Mouse (Mus musculus) megakaryocyte, embryonic 14.5 days (primary cell): ENCODE measurements around the gene A430078G23Rik. TPM values are rescaled to one million over a fixed set of nuclear protein-coding genes. Genes with fewer than 3 reads are reported as not detected.

ENCODE experiments used
- H3K27me3 ChIP-seq: replicated peaks from 2 replicates; pipeline ENCODE3; 2012; ENCODE audit warnings: inconsistent platforms
- H3K36me3 ChIP-seq: replicated peaks from 2 replicates; pipeline ENCODE3; 2012; ENCODE audit warnings: low read length, inconsistent platforms, mixed read lengths
- H3K4me1 ChIP-seq: 2 replicates; pipeline ENCODE4 v1.6.1; 2012; ENCODE audit warnings: inconsistent platforms
- H3K4me3 ChIP-seq: replicated peaks from 2 replicates; pipeline ENCODE3; 2012; ENCODE audit warnings: moderate library complexity, mild to moderate bottlenecking, inconsistent platforms
- H3K9me3 ChIP-seq: 2 replicates; pipeline ENCODE4 v1.6.1; 2012; ENCODE audit warnings: inconsistent platforms
- FLI1 ChIP-seq: IDR thresholded peaks from 2 replicates; pipeline ENCODE4 v1.6.1; 2012; ENCODE audit warnings: low read length, inconsistent platforms, mixed read lengths
- GATA1 ChIP-seq: IDR thresholded peaks from 3 replicates; pipeline ENCODE4 v1.6.1; 2012; ENCODE audit warnings: mixed read lengths, low read length, inconsistent platforms, borderline replicate concordance
- polyA plus RNA-seq: library from polyadenylated mRNA; stranded (reverse); fragments of >175 nt; gene quantifications from 2 replicates; pipeline ENCODE4 v1.2.3, GENCODE M21; 2012; ENCODE audit warnings: low replicate concordance; ENCODE audit not compliant: insufficient read depth

A430078G23Rik gene
- polyA plus RNA-seq, 1 experiment, result 1.3 TPM

- no peaks in the 10 kb centered on the region for H3K9me3 ChIP-seq
- TF ChIP-seq GATA1, result no peak
- no peak for TF ChIP-seq FLI1
- no peaks in the 10 kb centered on the region for H3K27me3 ChIP-seq
- no peak overlapping the region for H3K4me3 ChIP-seq
- peaks cover 33% of the 10 kb centered on the region for H3K4me1 ChIP-seq
- peaks cover 70% of the 10 kb centered on the region for H3K36me3 ChIP-seq
Measured at GRCm38 (mm10) chr8:3400509-3400908, 47.3 kb downstream of the A430078G23Rik start.

DNA sequence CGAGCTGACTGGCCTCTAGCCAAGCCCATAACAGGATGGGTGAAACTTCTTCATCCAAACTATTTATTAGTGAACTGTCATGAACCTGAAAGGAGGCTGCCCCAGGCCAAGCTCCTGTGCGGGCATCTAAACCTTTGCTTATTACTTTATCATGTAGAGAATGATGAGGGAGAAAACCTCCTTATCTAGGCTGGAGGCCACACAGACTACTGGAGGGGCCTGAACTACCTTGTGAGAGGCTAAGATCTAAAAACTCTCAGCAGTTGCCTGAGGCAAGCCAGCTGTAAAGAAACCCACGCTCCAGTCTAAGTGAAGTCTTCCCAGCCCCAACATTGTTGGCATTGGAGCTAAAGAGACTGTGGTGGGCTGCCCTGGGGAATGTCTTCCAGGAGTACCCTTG is 54.2 kb downstream of the A430078G23Rik start:
- no peak for TF ChIP-seq FLI1
- no peak for TF ChIP-seq GATA1
- peaks cover 58% of the 10 kb centered on the region for H3K36me3 ChIP-seq
- H3K9me3 ChIP-seq, result no peaks in the 10 kb centered on the region
- H3K4me3 ChIP-seq, result no peak overlapping the region
- peaks cover 40% of the 10 kb centered on the region for H3K4me1 ChIP-seq
- no peaks in the 10 kb centered on the region for H3K27me3 ChIP-seq

DNA sequence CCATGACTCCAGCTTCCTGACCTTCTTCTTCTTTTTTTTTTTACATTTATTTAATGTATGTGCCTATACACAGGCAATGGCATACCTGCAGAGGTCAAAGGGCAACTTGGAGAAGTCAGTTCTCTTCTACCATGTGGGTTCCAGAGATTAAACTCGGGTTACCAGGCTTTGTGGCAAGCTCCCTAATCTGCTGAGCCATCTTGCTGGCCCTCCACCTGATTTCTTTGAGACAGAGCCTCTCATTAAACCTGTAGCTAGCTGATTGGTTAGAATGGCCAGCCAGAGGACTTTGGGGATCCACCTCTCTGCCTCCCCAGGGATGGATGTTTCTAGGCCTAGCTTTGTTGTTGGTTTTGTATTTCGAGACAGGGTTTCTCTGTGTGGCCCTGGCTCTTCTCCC is 57.9 kb downstream of the A430078G23Rik start:
- Histone ChIP-seq H3K36me3 (peaks cover 61% of the 10 kb centered on the region), H3K4me1 (peaks cover 72% of the 10 kb centered on the region), H3K9me3 (no peaks in the 10 kb centered on the region), H3K27me3 (no peaks in the 10 kb centered on the region), H3K4me3 (no peak overlapping the region)
- TF ChIP-seq FLI1 (no peak), GATA1 (no peak)

GRCm38 (mm10) chr8:3411901-3412301 is 58.7 kb downstream of the A430078G23Rik start:
- TF ChIP-seq FLI1, result no peak
- TF ChIP-seq GATA1, result no peak
- H3K4me3 ChIP-seq, result no peak overlapping the region
- H3K36me3 ChIP-seq, result peaks cover 60% of the 10 kb centered on the region
- H3K4me1 ChIP-seq, result peaks cover 74% of the 10 kb centered on the region
- no peaks in the 10 kb centered on the region for H3K27me3 ChIP-seq
- no peaks in the 10 kb centered on the region for H3K9me3 ChIP-seq

DNA sequence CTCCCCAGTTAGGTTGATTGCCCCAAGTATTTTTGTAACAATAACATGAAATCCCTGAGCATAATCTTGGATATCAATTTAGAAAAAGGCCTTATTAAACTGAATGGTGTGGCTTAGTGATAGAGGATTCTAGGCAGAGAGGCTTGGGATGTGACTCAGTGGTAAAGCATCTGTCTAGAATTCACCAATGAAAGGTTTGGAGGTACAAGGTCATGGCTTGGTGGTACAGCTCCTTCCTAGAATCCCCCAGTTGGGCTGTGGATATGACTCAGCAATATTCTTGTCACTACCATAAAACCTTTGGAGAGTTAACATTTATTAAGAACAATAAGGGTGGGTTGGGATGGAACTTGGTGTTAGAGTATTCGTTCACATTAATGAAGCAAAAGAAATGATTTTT is 59.6 kb downstream of the A430078G23Rik start:
- peaks cover 52% of the 10 kb centered on the region for H3K36me3 ChIP-seq
- no peaks in the 10 kb centered on the region for H3K27me3 ChIP-seq
- no peaks in the 10 kb centered on the region for H3K9me3 ChIP-seq
- TF ChIP-seq FLI1, result no peak
- no peak overlapping the region for H3K4me3 ChIP-seq
- peaks cover 74% of the 10 kb centered on the region for H3K4me1 ChIP-seq

- Histone ChIP-seq H3K4me3 (no peak overlapping the region), H3K36me3 (peaks cover 52% of the 10 kb centered on the region), H3K4me1 (peaks cover 82% of the 10 kb centered on the region), H3K27me3 (no peaks in the 10 kb centered on the region), H3K9me3 (no peaks in the 10 kb centered on the region)
- no peak for TF ChIP-seq FLI1
- TF ChIP-seq GATA1, result no peak
Measured at GRCm38 (mm10) chr8:3414639-3415190, 61.5 kb downstream of the A430078G23Rik start.

DNA sequence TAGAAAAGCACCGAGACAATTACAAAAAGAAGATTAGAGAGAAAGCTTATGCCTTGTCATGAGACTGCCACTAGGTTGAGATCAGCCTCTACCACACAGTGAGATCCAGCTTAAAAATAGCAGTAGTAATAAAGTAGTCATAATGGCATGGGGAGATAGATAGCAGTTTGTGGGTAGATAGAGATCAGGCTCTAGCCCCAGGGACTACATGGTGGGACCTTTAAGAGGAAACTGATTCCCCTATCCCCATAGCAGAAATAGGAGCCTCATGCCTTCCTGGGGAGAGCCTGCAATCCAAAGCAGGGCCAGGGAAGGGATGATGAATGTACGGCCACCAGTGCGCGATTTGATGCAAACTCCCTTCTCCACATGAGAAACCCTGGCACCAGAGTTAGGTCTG is 62.0 kb downstream of the A430078G23Rik start:
- H3K4me3 ChIP-seq, result no peak overlapping the region
- TF ChIP-seq GATA1, result no peak
- no peak for TF ChIP-seq FLI1
- H3K36me3 ChIP-seq, result peaks cover 57% of the 10 kb centered on the region
- H3K9me3 ChIP-seq, result no peaks in the 10 kb centered on the region
- H3K27me3 ChIP-seq, result no peaks in the 10 kb centered on the region
- peaks cover 82% of the 10 kb centered on the region for H3K4me1 ChIP-seq

- no peak for TF ChIP-seq FLI1
- TF ChIP-seq GATA1, result no peak; the same call in 2 of the 3 replicates
- no peaks in the 10 kb centered on the region for H3K9me3 ChIP-seq
- no peak overlapping the region for H3K4me3 ChIP-seq
- H3K36me3 ChIP-seq, result peaks cover 59% of the 10 kb centered on the region
- H3K27me3 ChIP-seq, result no peaks in the 10 kb centered on the region
- peaks cover 82% of the 10 kb centered on the region for H3K4me1 ChIP-seq
Measured at GRCm38 (mm10) chr8:3415661-3416060, 62.4 kb downstream of the A430078G23Rik start.

DNA sequence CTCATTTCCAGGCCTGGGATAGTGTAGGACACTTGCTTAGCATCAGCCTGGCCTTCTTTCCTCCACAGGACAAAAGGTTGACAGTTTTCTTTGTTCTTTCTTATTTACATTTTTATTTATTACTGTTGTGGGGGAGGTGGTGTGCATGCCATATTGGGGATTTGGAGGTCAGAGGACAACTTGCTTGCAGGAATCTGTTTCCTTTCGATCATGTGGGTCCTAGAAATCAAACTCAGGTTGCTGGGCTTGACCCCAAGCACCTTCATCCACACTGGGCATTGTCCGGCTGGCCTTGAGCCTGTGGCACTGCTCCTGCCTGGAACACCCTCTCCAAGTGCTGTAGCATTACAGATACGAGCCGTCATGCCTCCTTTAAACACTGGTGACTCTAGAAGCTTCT is 63.6 kb downstream of the A430078G23Rik start:
- H3K4me3 ChIP-seq, result no peak overlapping the region
- no peaks in the 10 kb centered on the region for H3K9me3 ChIP-seq
- no peaks in the 10 kb centered on the region for H3K27me3 ChIP-seq
- peaks cover 81% of the 10 kb centered on the region for H3K4me1 ChIP-seq
- no peak for TF ChIP-seq FLI1
- TF ChIP-seq GATA1, result no peak
- peaks cover 59% of the 10 kb centered on the region for H3K36me3 ChIP-seq

DNA sequence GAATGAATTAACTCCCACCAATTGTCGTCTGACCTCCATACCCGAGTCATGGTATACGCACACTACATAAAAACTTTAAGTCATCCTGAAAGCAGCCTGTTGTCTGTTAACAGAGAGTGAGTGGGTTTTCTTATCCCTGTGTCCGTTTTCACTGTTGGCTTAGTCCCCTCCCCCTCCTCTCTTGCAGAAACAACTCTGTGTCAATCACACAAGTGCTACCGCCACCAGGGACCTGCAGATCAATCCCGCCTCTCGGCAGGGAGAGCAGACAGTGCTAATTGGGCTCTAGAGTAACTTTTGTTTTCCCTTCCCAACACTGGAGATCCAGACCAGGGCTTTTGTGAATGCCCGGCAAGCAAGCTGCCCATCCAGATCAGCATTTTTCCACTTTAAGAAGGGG is 64.2 kb downstream of the A430078G23Rik start:
- no peaks in the 10 kb centered on the region for H3K27me3 ChIP-seq
- no peak overlapping the region for H3K4me3 ChIP-seq
- no peak for TF ChIP-seq GATA1
- TF ChIP-seq FLI1, result no peak
- H3K4me1 ChIP-seq, result peaks cover 75% of the 10 kb centered on the region
- peaks cover 53% of the 10 kb centered on the region for H3K36me3 ChIP-seq
- no peaks in the 10 kb centered on the region for H3K9me3 ChIP-seq

GRCm38 (mm10) chr8:3418101-3418500 is 64.9 kb downstream of the A430078G23Rik start:
- Histone ChIP-seq H3K27me3 (no peaks in the 10 kb centered on the region), H3K9me3 (no peaks in the 10 kb centered on the region), H3K4me3 (no peak overlapping the region), H3K36me3 (peaks cover 52% of the 10 kb centered on the region), H3K4me1 (peaks cover 69% of the 10 kb centered on the region)
- TF ChIP-seq GATA1, result no peak
- TF ChIP-seq FLI1, result no peak
